Mouse (Mus musculus) intestine, postnatal 0 days (tissue): ENCODE results near the gene Map4k4. TPM values are rescaled to one million over a fixed set of nuclear protein-coding genes. Genes with fewer than 3 reads are reported as not detected.

ENCODE experiments used
- ATAC-seq: fragments of 200-750 bp; cut with Nextera tagmentation; 2 replicates; pipeline ENCODE4 v1.8.0; 2017; ENCODE audit warnings: mild to moderate bottlenecking, moderate TSS enrichment, moderate library complexity
- H3K27ac ChIP-seq: fragments of 300-500 bp; sonication (generic); 2 replicates; pipeline ENCODE4 v1.5.1; 2014; ENCODE audit warnings: mild to moderate bottlenecking, low read depth, low read length, moderate library complexity
- H3K27me3 ChIP-seq: fragments of 300-500 bp; sonication (generic); replicated peaks from 2 replicates; pipeline ENCODE4 v1.6.1; 2014; ENCODE audit warnings: low read length, mixed read lengths; ENCODE audit not compliant: control insufficient read depth, insufficient read depth
- H3K36me3 ChIP-seq: fragments of 300-500 bp; sonication (generic); 2 replicates; pipeline ENCODE4 v1.6.1; 2014; ENCODE audit warnings: mild to moderate bottlenecking, moderate library complexity; ENCODE audit not compliant: control insufficient read depth, insufficient read depth
- H3K4me1 ChIP-seq: fragments of 300-500 bp; sonication (generic); replicated peaks from 2 replicates; pipeline ENCODE4 v1.6.1; 2014; ENCODE audit warnings: antibody characterized with exemption, low read length, mixed read lengths; ENCODE audit not compliant: control insufficient read depth, insufficient read depth
- H3K4me2 ChIP-seq: fragments of 300-500 bp; sonication (generic); replicated peaks from 2 replicates; pipeline ENCODE4 v1.6.1; 2014; ENCODE audit warnings: low read depth, mild to moderate bottlenecking, moderate library complexity
- H3K4me3 ChIP-seq: fragments of 300-500 bp; sonication (generic); 2 replicates; pipeline ENCODE4 v1.5.1; 2014; ENCODE audit warnings: low read depth, low read length
- H3K9ac ChIP-seq: fragments of 300-500 bp; sonication (generic); 2 replicates; pipeline ENCODE4 v1.6.1; 2014; ENCODE audit warnings: mild to moderate bottlenecking, low read depth, low read length
- H3K9me3 ChIP-seq: fragments of 300-500 bp; sonication (generic); 2 replicates; pipeline ENCODE4 v1.6.1; 2016; ENCODE audit warnings: mixed run types; ENCODE audit not compliant: control insufficient read depth
- CTCF ChIP-seq: sonication (generic); IDR thresholded peaks from 2 replicates; pipeline ENCODE4 v1.5.1; 2016; ENCODE audit warnings: low read depth, mild to moderate bottlenecking, control low read depth, antibody characterized with exemption, moderate library complexity
- WGBS: fragments of 180-500 bp; shearing (Covaris S2); extraction: QIAGEN DNeasy Blood & Tissue Kit; methylation state at CpG from one replicate; pipeline ENCODE4 v1.1.7; 2014; 5-methylcytosine and 5-hydroxymethylcytosine counted together
- polyA plus RNA-seq: library from polyadenylated mRNA; unstranded; fragments of >200 nt; fragmentation: Nextera tagmentation; extraction: Ambion mirVana; gene quantifications from 2 replicates; pipeline ENCODE4 v1.2.1, GENCODE M21; 2015

Gene Map4k4
- polyA plus RNA-seq, 1 experiment from 2014 or later = 6.8 TPM

GRCm38 (mm10) chr1:40023206-40023605 lies 122.5 kb downstream of the Map4k4 start:
- TF ChIP-seq CTCF = no peak
- 93% methylated on average over 15 of the region's 15 CpGs for WGBS
- Histone ChIP-seq H3K4me3 (no peak overlapping the region), H3K4me2 (no peak overlapping the region), H3K27me3 (no peaks in the 10 kb centered on the region), H3K36me3 (peaks cover 52% of the 10 kb centered on the region), H3K27ac (no peak overlapping the region), H3K4me1 (no peaks in the 10 kb centered on the region), H3K9me3 (no peaks in the 10 kb centered on the region), H3K9ac (no peak overlapping the region)
- ATAC-seq = no peak

GRCm38 (mm10) chr1:40023748-40024147 lies 123.0 kb downstream of the Map4k4 start:
- Histone ChIP-seq H3K9me3 (no peaks in the 10 kb centered on the region), H3K4me1 (no peaks in the 10 kb centered on the region), H3K4me3 (no peak overlapping the region), H3K27ac (no peak overlapping the region), H3K36me3 (peaks cover 51% of the 10 kb centered on the region), H3K9ac (no peak overlapping the region), H3K27me3 (no peaks in the 10 kb centered on the region), H3K4me2 (no peak overlapping the region)
- WGBS = 80% methylated on average over 3 of the region's 3 CpGs
- no peak for ATAC-seq
- TF ChIP-seq CTCF = no peak

- no peak for TF ChIP-seq CTCF
- peaks cover 50% of the 10 kb centered on the region for H3K36me3 ChIP-seq
- 91% methylated on average over 27 of the region's 27 CpGs for WGBS
- 0 out of 2 replicates have a peak overlapping the region, but pooled peaks have one; percentile 2 for H3K27ac ChIP-seq
- no peaks in the 10 kb centered on the region for H3K27me3 ChIP-seq
- no peak overlapping the region for H3K9ac ChIP-seq
- no peak overlapping the region for H3K4me3 ChIP-seq
- H3K4me1 ChIP-seq = no peaks in the 10 kb centered on the region
- no peaks in the 10 kb centered on the region for H3K9me3 ChIP-seq
- ATAC-seq = no peak
- no peak overlapping the region for H3K4me2 ChIP-seq
Measured at GRCm38 (mm10) chr1:40024554-40025320, 124.0 kb downstream of the Map4k4 start.

GRCm38 (mm10) chr1:40025416-40025815 lies 124.7 kb downstream of the Map4k4 start:
- Histone ChIP-seq H3K27me3 (no peaks in the 10 kb centered on the region), H3K4me1 (no peaks in the 10 kb centered on the region), H3K36me3 (peaks cover 44% of the 10 kb centered on the region), H3K9ac (no peak overlapping the region), H3K4me2 (no peak overlapping the region), H3K27ac (no peak overlapping the region), H3K9me3 (no peaks in the 10 kb centered on the region), H3K4me3 (no peak overlapping the region)
- WGBS = 91% methylated on average over 5 of the region's 5 CpGs
- no peak for ATAC-seq
- TF ChIP-seq CTCF = no peak

GRCm38 (mm10) chr1:40027116-40027620 lies 126.5 kb downstream of the Map4k4 start:
- peak; percentile 11; the same call in 1 of the 2 replicates for ATAC-seq
- Histone ChIP-seq H3K4me3 (no peak overlapping the region), H3K9ac (no peak overlapping the region), H3K9me3 (no peaks in the 10 kb centered on the region), H3K36me3 (peaks cover 39% of the 10 kb centered on the region), H3K27ac (no peak overlapping the region), H3K27me3 (no peaks in the 10 kb centered on the region), H3K4me2 (no peak overlapping the region), H3K4me1 (no peaks in the 10 kb centered on the region)
- WGBS = 79% methylated on average over 7 of the region's 7 CpGs
- TF ChIP-seq CTCF = no peak

GRCm38 (mm10) chr1:40028207-40028998 lies 127.7 kb downstream of the Map4k4 start:
- ATAC-seq = no peak
- H3K27me3 ChIP-seq = no peaks in the 10 kb centered on the region
- H3K9me3 ChIP-seq = no peaks in the 10 kb centered on the region
- peaks cover 27% of the 10 kb centered on the region for H3K36me3 ChIP-seq
- WGBS = 87% methylated on average over 12 of the region's 12 CpGs
- H3K4me1 ChIP-seq = no peaks in the 10 kb centered on the region
- no peak overlapping the region for H3K27ac ChIP-seq
- no peak overlapping the region for H3K9ac ChIP-seq
- no peak overlapping the region for H3K4me2 ChIP-seq
- H3K4me3 ChIP-seq = no peak overlapping the region
- TF ChIP-seq CTCF = no peak
